12 mouse cellular contexts compared by ENCODE assay signal in genomic region chr3:123204658-123205057, GRCm38 (mm10). TPM values are rescaled to one million over a fixed set of nuclear protein-coding genes. Genes with fewer than 3 reads are reported as not detected.
DNase-seq lines count a peak whose midpoint lies in the region; ATAC-seq lines count a peak whose summit lies in the region.
"Had no signal": no experiment of that assay in that cellular context is flagged by ENCODE, and none has a peak within 500 bp of the region (broad histone marks: within the 10 kb centered on the region; RNA-seq: fewer than 3 reads in every experiment).

No protein-coding gene starts in this region.

- intact Hi-C loops in heart, postnatal 36 days (cut with DNase I) = no loop called here

- H3K4me2 ChIP-seq in embryonic facial prominence, embryonic 11.5 days (ENCODE audit: low read depth, low read length) = no peak overlapping the region
- peak overlapping the region; percentile 32 for H3K4me2 ChIP-seq in intestine, embryonic 16.5 days (ENCODE audit: low read depth, low read length)

- H3K36me3 ChIP-seq in embryonic facial prominence, embryonic 11.5 days (replicated peaks; ENCODE audit: control insufficient read depth, insufficient read depth, low read depth, low read length) = no peaks in the 10 kb centered on the region
- no peaks in the 10 kb centered on the region for H3K36me3 ChIP-seq in intestine, embryonic 16.5 days (ENCODE audit: control insufficient read depth, insufficient read depth, low read length)

- H3K4me3 ChIP-seq in embryonic facial prominence, embryonic 11.5 days (ENCODE audit: low read depth, low read length) = no peak overlapping the region
- H3K4me3 ChIP-seq in intestine, embryonic 16.5 days (ENCODE audit: low read length) = no peak overlapping the region

- H3K9ac ChIP-seq in embryonic facial prominence, embryonic 11.5 days (replicated peaks; ENCODE audit: low read length) = no peak overlapping the region
- H3K9ac ChIP-seq in intestine, embryonic 16.5 days (ENCODE audit: low read depth, low read length) = peak overlapping the region; percentile 41

- no peak for ATAC-seq in embryonic facial prominence, embryonic 11.5 days (replicated peaks; ENCODE audit: insufficient number of reproducible peaks, low FRiP score, low TSS enrichment, low read depth)
- ATAC-seq in intestine, embryonic 16.5 days = peak; percentile 80
- ATAC-seq: CD4-positive, CD25-positive, alpha-beta regulatory T cell, adult 4 months; forebrain, embryonic 14.5 days had no signal

- H3K9me3 ChIP-seq in embryonic facial prominence, embryonic 11.5 days (replicated peaks; ENCODE audit: control insufficient read depth, low read length) = no peaks in the 10 kb centered on the region
- H3K9me3 ChIP-seq in intestine, embryonic 16.5 days (ENCODE audit: control insufficient read depth, low read length) = no peaks in the 10 kb centered on the region

- no peak overlapping the region for H3K27ac ChIP-seq in embryonic facial prominence, embryonic 11.5 days (replicated peaks; ENCODE audit: low read depth, low read length)
- H3K27ac ChIP-seq in intestine, embryonic 16.5 days (ENCODE audit: low read length) = peak overlapping the region; percentile 86
- H3K27ac ChIP-seq: macrophage had no signal

- WGBS in embryonic facial prominence, embryonic 11.5 days = 51% methylated on average over 4 of the region's 4 CpGs
- WGBS in intestine, embryonic 16.5 days = 13% methylated on average over 4 of the region's 4 CpGs

- peak; percentile 35 to 37 for DNase-seq in heart, adult 9 months (ENCODE audit: low spot score in 2 of 2)
- no peak for DNase-seq in heart, postnatal 36 days
- DNase-seq in 3T3-L1 (ENCODE audit: low read depth, low spot score) = peak; percentile 91
- peak; percentile 32 for DNase-seq in embryonic facial prominence, embryonic 11.5 days (ENCODE audit: low spot score)
- DNase-seq in spleen, adult 12 weeks (ENCODE audit: low spot score) = no peak
- DNase-seq in thymus, postnatal 14 days = no peak
- DNase-seq in frontal cortex, postnatal 10 days (ENCODE audit: low spot score in 2 of 2) = no peak
- DNase-seq: layer of hippocampus, postnatal 36 days had no signal

- H3K4me1 ChIP-seq in embryonic facial prominence, embryonic 11.5 days (ENCODE audit: control insufficient read depth, insufficient read depth, low read length) = no peaks in the 10 kb centered on the region
- H3K4me1 ChIP-seq in intestine, embryonic 16.5 days (ENCODE audit: control insufficient read depth, insufficient read depth, low read length) = 0 out of 2 replicates have a peak, but pooled peaks cover 5% of the 10 kb centered on the region

- no peaks in the 10 kb centered on the region for H3K27me3 ChIP-seq in embryonic facial prominence, embryonic 11.5 days (ENCODE audit: control insufficient read depth, insufficient read depth, low read length)
- no peaks in the 10 kb centered on the region for H3K27me3 ChIP-seq in intestine, embryonic 16.5 days (replicated peaks; ENCODE audit: control insufficient read depth, insufficient read depth, low read length)

RNA-seq across cellular contexts. Expression of gene Synpo2, which starts 31.3 kb away (rescaled TPM):
- 10 to 100 TPM; 78.2 to 80.5 TPM for total RNA-seq in heart, postnatal 36 days (2021)
- 6.5 and 7.3 TPM in 2 replicates for polyA plus RNA-seq in embryonic facial prominence, embryonic 11.5 days (2014; fragmentation: Nextera tagmentation; extraction: Ambion mirVana)
- polyA plus RNA-seq in intestine, embryonic 16.5 days (2015; fragmentation: Nextera tagmentation; extraction: Ambion mirVana) = 27.8 and 29.5 TPM in 2 replicates

Comparison
In these comparisons a context has a peak if more than half of its experiments do, and no peak if none do; other contexts are left out.
1. DNase-seq: peak in heart, adult 9 months (2 of 2), 3T3-L1 (single experiment) and embryonic facial prominence, embryonic 11.5 days (single experiment); none in heart, postnatal 36 days (0 of 2), spleen, adult 12 weeks (single experiment), thymus, postnatal 14 days (single experiment) and frontal cortex, postnatal 10 days (0 of 2).